Mouse (Mus musculus) heart, embryonic 12.5 days (tissue): ENCODE data around the gene Mtrr. TPM values are rescaled to one million over a fixed set of nuclear protein-coding genes. Genes with fewer than 3 reads are reported as not detected.

Source experiments
- ATAC-seq: fragments of 200-750 bp; cut with Nextera tagmentation; 2 replicates; pipeline ENCODE4 v1.8.0; 2017; ENCODE audit warnings: moderate TSS enrichment, moderate library complexity; ENCODE audit not compliant: insufficient number of reproducible peaks, low FRiP score
- H3K27ac ChIP-seq: fragments of 300-500 bp; sonication (generic); 2 replicates; pipeline ENCODE4 v1.5.1; 2016; ENCODE audit warnings: mild to moderate bottlenecking, moderate library complexity; ENCODE audit not compliant: poor library complexity, severe bottlenecking
- H3K27me3 ChIP-seq: fragments of 300-500 bp; sonication (generic); replicated peaks from 2 replicates; pipeline ENCODE4 v1.6.1; 2016; ENCODE audit warnings: mild to moderate bottlenecking, moderate library complexity
- H3K36me3 ChIP-seq: fragments of 300-500 bp; sonication (generic); 2 replicates; pipeline ENCODE4 v1.6.1; 2016; ENCODE audit warnings: mild to moderate bottlenecking, moderate library complexity
- H3K4me1 ChIP-seq: fragments of 300-500 bp; sonication (generic); replicated peaks from 2 replicates; pipeline ENCODE4 v1.6.1; 2016; ENCODE audit warnings: mild to moderate bottlenecking
- H3K4me2 ChIP-seq: fragments of 300-500 bp; sonication (generic); 2 replicates; pipeline ENCODE4 v1.6.1; 2016; ENCODE audit warnings: mild to moderate bottlenecking, moderate library complexity
- H3K4me3 ChIP-seq: fragments of 300-500 bp; sonication (generic); 2 replicates; pipeline ENCODE4 v1.5.1; 2016; ENCODE audit warnings: mild to moderate bottlenecking
- H3K9ac ChIP-seq: fragments of 300-500 bp; sonication (generic); 2 replicates; pipeline ENCODE4 v1.6.1; 2016; ENCODE audit warnings: mild to moderate bottlenecking, moderate library complexity
- H3K9me3 ChIP-seq: fragments of 300-500 bp; sonication (generic); replicated peaks from 2 replicates; pipeline ENCODE4 v1.6.1; 2016; ENCODE audit warnings: mild to moderate bottlenecking, moderate library complexity
- WGBS: fragments of 180-500 bp; shearing (Covaris S2); methylation state at CpG from one replicate; pipeline ENCODE4 v1.1.7; 2016; 5-methylcytosine and 5-hydroxymethylcytosine counted together
- polyA plus RNA-seq: library from polyadenylated mRNA; unstranded; fragments of >200 nt; fragmentation: Nextera tagmentation; extraction: Ambion mirVana; gene quantifications from 2 replicates; pipeline ENCODE4 v1.2.1, GENCODE M21; 2016

Gene Mtrr
- polyA plus RNA-seq, 1 experiment from 2014 or later = 27.2 TPM

DNA sequence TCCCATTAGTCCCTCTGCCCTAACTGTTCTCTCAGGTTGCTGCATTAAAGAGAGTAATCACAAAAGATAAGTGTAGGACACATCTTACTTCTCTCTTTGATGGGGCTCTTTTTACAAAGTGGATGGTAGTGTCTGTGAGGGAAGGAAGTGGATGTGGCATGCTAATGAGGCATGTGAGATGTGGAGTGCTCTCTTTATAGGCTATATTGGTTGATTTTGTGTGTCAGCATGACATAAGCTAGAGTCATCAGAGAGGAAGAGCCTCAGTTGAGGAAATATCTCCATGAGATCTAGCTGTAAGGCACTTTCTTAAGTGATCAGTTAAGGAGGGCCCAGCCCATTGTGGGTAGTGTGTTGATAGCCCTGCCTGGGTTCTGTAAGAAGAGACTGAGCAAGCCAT lies 6.4 kb upstream of the Mtrr start:
- Histone ChIP-seq H3K9ac (no peak overlapping the region), H3K9me3 (0 out of 2 replicates have a peak, but pooled peaks cover 4% of the 10 kb centered on the region), H3K27me3 (no peaks in the 10 kb centered on the region), H3K4me1 (no peaks in the 10 kb centered on the region; the same call in 1 of the 2 replicates), H3K27ac (no peak overlapping the region), H3K4me2 (no peak overlapping the region), H3K36me3 (peaks cover 89% of the 10 kb centered on the region), H3K4me3 (no peak overlapping the region)
- no peak for ATAC-seq

DNA sequence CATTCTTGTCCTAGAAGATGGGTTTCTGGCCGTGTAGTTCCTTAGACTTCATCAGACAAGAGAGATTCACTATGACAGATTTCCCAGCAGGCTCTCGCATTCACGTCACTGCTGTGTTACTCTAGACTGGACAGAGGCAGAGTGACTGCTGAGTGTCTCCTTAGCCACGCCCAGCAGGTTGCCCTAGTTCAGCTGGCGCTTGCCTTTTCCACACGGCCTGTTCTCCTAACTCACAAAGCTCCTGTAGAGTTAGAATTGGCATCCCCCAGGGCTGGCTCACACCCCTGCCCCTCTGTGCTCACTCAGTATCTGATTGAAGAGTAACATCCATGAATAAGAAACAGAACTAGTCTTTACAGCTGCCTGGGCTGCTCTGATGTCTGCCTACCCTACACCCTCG lies 3.5 kb upstream of the Mtrr start:
- H3K4me3 ChIP-seq = no peak overlapping the region

GRCm38 (mm10) chr13:68583961-68584360 lies 2.0 kb upstream of the Mtrr start:
- Histone ChIP-seq H3K4me3 (no peak overlapping the region), H3K9me3 (no peaks in the 10 kb centered on the region), H3K4me2 (no peak overlapping the region), H3K9ac (no peak overlapping the region), H3K27me3 (no peaks in the 10 kb centered on the region), H3K27ac (no peak overlapping the region), H3K36me3 (peaks cover 61% of the 10 kb centered on the region), H3K4me1 (peaks cover 7% of the 10 kb centered on the region)
- WGBS = 91% methylated on average over 11 of the region's 11 CpGs
- ATAC-seq = no peak

More for the DNA sequence above, 3.5 kb upstream of the Mtrr start:
- WGBS = 86% methylated on average over 7 of the region's 7 CpGs
- Histone ChIP-seq H3K4me1 (peaks cover 7% of the 10 kb centered on the region), H3K36me3 (peaks cover 65% of the 10 kb centered on the region), H3K27ac (no peak overlapping the region), H3K4me2 (no peak overlapping the region), H3K9me3 (no peaks in the 10 kb centered on the region), H3K27me3 (no peaks in the 10 kb centered on the region), H3K9ac (no peak overlapping the region)
- no peak for ATAC-seq

DNA sequence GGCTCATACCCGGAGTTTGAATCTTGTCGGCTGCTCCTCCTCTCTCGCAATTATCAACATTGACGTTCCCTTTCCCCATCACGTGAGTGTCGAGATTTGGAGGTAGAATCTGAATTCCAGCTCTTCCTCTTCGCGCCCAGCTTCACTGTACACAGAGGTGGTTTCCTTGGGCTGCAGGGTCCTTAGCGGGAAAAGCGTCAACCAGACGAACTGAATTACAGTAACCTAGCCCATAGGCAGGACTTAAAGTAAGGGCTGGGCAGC lies 500 bp upstream of the Mtrr start:
- WGBS = under 1% methylated on average over 11 of the region's 11 CpGs
- Histone ChIP-seq H3K4me1 (peaks cover 7% of the 10 kb centered on the region), H3K9ac (peak overlapping the region; percentile 92), H3K27me3 (no peaks in the 10 kb centered on the region), H3K36me3 (peaks cover 57% of the 10 kb centered on the region), H3K27ac (peak overlapping the region; percentile 76), H3K9me3 (no peaks in the 10 kb centered on the region), H3K4me2 (peak overlapping the region; percentile 97), H3K4me3 (peak overlapping the region; percentile 97)
- ATAC-seq = no peak

- WGBS = 27% methylated on average over 14 of the region's 14 CpGs
- peaks cover 60% of the 10 kb centered on the region for H3K36me3 ChIP-seq
- no peaks in the 10 kb centered on the region for H3K27me3 ChIP-seq
- H3K9ac ChIP-seq = peak overlapping the region; percentile 92
- peak overlapping the region; percentile 76 for H3K27ac ChIP-seq
- peak overlapping the region; percentile 97 for H3K4me3 ChIP-seq
- H3K4me2 ChIP-seq = peak overlapping the region; percentile 97
- ATAC-seq = peak; percentile 15
- H3K9me3 ChIP-seq = no peaks in the 10 kb centered on the region
- peaks cover 7% of the 10 kb centered on the region for H3K4me1 ChIP-seq
Observed at GRCm38 (mm10) chr13:68581086-68581740, 736 bp downstream of the Mtrr start.

GRCm38 (mm10) chr13:68577945-68578344 lies 4.0 kb downstream of the Mtrr start:
- no peak overlapping the region for H3K4me2 ChIP-seq

DNA sequence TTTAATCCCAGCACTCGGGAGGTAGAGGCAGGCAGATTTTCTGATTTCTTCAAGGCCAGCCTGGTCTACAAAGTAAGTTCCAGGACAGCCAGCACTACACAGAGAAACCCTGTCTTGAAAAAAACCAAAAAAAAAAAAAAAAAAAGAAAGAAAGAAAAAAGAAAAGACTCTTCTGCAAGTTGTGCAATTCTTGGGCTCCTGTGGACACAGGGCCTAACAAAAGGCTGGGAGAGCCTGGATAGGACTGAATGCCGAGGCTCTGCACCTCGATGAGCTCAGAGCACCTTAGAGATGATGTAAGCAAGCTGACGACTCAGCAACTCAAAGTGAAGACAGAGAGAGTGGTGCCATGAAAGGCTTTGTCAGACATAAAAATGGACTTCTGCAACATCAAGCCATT lies 7.6 kb downstream of the Mtrr start:
- H3K9me3 ChIP-seq = no peaks in the 10 kb centered on the region
- 74% methylated on average over 4 of the region's 4 CpGs for WGBS
- H3K4me3 ChIP-seq = no peak overlapping the region
- H3K36me3 ChIP-seq = peaks cover 67% of the 10 kb centered on the region
- H3K4me2 ChIP-seq = no peak overlapping the region
- peaks cover 24% of the 10 kb centered on the region for H3K4me1 ChIP-seq
- ATAC-seq = no peak
- peak overlapping the region; percentile 94 for H3K27ac ChIP-seq
- no peak overlapping the region for H3K9ac ChIP-seq
- H3K27me3 ChIP-seq = no peaks in the 10 kb centered on the region

More at GRCm38 (mm10) chr13:68577945-68578344, 4.0 kb downstream of the Mtrr start:
- H3K36me3 ChIP-seq = peaks cover 50% of the 10 kb centered on the region
- WGBS = 90% methylated on average over 7 of the region's 7 CpGs
- no peak for ATAC-seq
- H3K9me3 ChIP-seq = no peaks in the 10 kb centered on the region
- H3K27me3 ChIP-seq = no peaks in the 10 kb centered on the region
- H3K9ac ChIP-seq = no peak overlapping the region
- H3K4me3 ChIP-seq = no peak overlapping the region
- H3K27ac ChIP-seq = no peak overlapping the region
- H3K4me1 ChIP-seq = peaks cover 18% of the 10 kb centered on the region

- peak overlapping the region; percentile 33; the same call in 1 of the 2 replicates for H3K4me2 ChIP-seq
- WGBS = 60% methylated on average over 10 of the region's 10 CpGs
- peaks cover 69% of the 10 kb centered on the region for H3K36me3 ChIP-seq
- peaks cover 24% of the 10 kb centered on the region for H3K4me1 ChIP-seq
- H3K9ac ChIP-seq = 0 out of 2 replicates have a peak overlapping the region, but pooled peaks have one; percentile 16
- no peaks in the 10 kb centered on the region for H3K9me3 ChIP-seq
- peak; percentile 58; the same call in 1 of the 2 replicates for ATAC-seq
- peak overlapping the region; percentile 94 for H3K27ac ChIP-seq
- no peak overlapping the region for H3K4me3 ChIP-seq
- no peaks in the 10 kb centered on the region for H3K27me3 ChIP-seq
Observed at GRCm38 (mm10) chr13:68572966-68573913, 8.7 kb downstream of the Mtrr start.

DNA sequence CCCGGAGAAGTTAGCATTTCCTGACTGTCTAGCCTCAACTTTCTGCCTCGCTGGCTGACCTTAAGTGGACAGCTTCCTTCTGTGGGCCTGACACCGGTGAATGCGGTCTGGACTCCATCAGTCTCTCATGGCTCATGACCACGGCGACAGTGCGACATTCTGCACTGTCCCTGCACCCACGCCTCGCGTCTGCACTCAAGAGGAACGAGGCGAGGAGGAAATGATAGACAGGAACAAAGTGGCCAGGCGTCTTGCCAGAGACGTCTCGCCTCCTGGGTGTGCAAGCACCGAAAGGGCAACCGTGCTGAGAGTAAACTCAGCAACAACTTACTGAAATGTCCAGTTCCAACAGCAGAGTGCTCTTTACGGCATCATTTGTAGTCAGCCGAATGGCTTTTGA lies 9.7 kb downstream of the Mtrr start:
- Histone ChIP-seq H3K36me3 (peaks cover 67% of the 10 kb centered on the region), H3K4me2 (peak overlapping the region; percentile 33), H3K4me3 (no peak overlapping the region), H3K4me1 (peaks cover 24% of the 10 kb centered on the region), H3K9ac (no peak overlapping the region), H3K9me3 (no peaks in the 10 kb centered on the region), H3K27me3 (no peaks in the 10 kb centered on the region), H3K27ac (peak overlapping the region; percentile 94)
- 46% methylated on average over 19 of the region's 19 CpGs for WGBS
- peak; percentile 68 for ATAC-seq

DNA sequence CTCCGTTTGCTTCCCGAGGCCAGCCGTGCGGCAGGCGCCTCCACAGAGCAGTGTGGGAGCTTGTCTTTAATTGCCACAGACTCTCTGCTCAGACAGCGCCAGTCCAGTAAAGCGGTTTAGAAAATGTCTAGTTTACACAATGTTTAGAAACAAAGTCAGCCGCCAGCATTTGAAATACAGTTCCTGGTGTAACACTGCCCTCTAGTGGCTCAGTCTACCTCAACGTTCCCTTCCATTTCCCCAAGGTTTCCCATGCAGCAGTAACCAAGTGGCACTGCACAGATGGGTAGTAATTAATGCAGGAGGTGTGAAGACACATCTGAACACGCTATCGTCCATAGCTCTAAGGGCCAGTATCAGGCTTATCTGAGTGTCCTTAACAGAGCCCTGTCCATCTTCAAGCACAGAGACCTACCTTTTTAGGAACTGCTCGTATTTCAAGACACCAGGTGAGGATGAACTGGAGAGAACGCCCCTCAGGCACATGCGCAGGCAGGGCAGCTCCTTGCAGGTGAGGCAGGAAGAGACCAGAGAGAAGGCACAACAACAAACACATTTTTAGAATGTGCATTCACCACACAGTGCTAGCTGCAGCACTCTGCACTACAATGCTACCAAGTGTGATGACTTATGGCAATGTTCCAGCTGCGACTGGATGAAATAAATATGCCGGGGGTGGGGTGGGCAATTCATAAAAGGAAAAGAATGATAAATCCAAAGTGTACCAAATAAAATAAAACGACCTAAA lies 12.2 kb downstream of the Mtrr start:
- H3K36me3 ChIP-seq = peaks cover 67% of the 10 kb centered on the region
- no peaks in the 10 kb centered on the region for H3K27me3 ChIP-seq
- WGBS = 75% methylated on average over 17 of the region's 17 CpGs
- H3K9me3 ChIP-seq = no peaks in the 10 kb centered on the region
- H3K4me1 ChIP-seq = peaks cover 24% of the 10 kb centered on the region
- H3K4me2 ChIP-seq = no peak overlapping the region
- H3K4me3 ChIP-seq = no peak overlapping the region
- no peak for ATAC-seq
- H3K27ac ChIP-seq = no peak overlapping the region
- no peak overlapping the region for H3K9ac ChIP-seq

- no peaks in the 10 kb centered on the region for H3K9me3 ChIP-seq
- H3K36me3 ChIP-seq = peaks cover 75% of the 10 kb centered on the region
- H3K4me3 ChIP-seq = no peak overlapping the region
- WGBS = 80% methylated on average over 11 of the region's 11 CpGs
- H3K4me1 ChIP-seq = peaks cover 17% of the 10 kb centered on the region
- H3K4me2 ChIP-seq = no peak overlapping the region
- no peak for ATAC-seq
- peak overlapping the region; percentile 27; the same call in 1 of the 2 replicates for H3K27ac ChIP-seq
- no peaks in the 10 kb centered on the region for H3K27me3 ChIP-seq
- H3K9ac ChIP-seq = no peak overlapping the region
Observed at GRCm38 (mm10) chr13:68568548-68568947, 13.4 kb downstream of the Mtrr start.
